In the genomic region with DNA sequence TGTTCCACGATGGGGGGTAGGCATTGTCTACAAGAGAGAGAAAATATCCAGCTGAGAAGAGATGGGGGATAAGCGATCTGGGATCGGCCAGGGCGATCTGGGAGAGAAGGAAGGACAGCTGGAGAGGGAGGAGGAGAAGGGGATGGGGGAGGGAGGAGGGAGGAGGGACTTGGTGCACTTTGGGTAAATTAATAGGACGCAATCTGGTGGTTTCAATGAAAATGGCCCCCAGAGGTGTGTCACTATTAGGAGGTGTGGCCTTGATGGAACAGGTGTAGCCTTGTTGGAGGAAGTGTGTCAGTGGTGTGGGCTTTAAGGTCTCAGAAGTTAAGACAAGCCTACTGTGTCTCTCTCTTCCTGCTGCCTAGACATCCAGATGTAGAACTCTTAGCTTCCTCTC, we compare ENCODE assay signal across 25 mouse cellular contexts. TPM values are rescaled to one million over a fixed set of nuclear protein-coding genes. Genes with fewer than 3 reads are reported as not detected.
A peak's percentile ranks its signal among the peaks of the same experiment; 100 is the strongest.
DNase-seq lines count a peak whose midpoint lies in the region; ATAC-seq and TF ChIP-seq lines count a peak whose summit lies in the region.
"Had no signal": no experiment of that assay in that cellular context is flagged by ENCODE, and none has a peak within 500 bp of the region (broad histone marks: within the 10 kb centered on the region; RNA-seq: fewer than 3 reads in every experiment).

No protein-coding gene starts in this region.

- ATAC-seq in megakaryocyte, adult 5-6 weeks (ENCODE audit: poor library complexity, severe bottlenecking): no peak
- ATAC-seq: activated CD4-positive, CD25-positive, alpha-beta regulatory T cell, adult 4 months; CD4-positive, CD25-positive, alpha-beta regulatory T cell, adult 4 months; forebrain, embryonic 16.5 days; hindbrain, embryonic 16.5 days; inflammation-experienced regulatory T-cells, adult 6 months had no signal

- 91% methylated on average over 5 of the region's 5 CpGs for WGBS in thymus, adult 2 months

- TF ChIP-seq CTCF in ES-Bruce4 (IDR thresholded peaks at IDR 0.05; ENCODE audit: low read depth, low read length): no peak
- TF ChIP-seq CTCF in thymus, adult 2 months (IDR thresholded peaks at IDR 0.05; ENCODE audit: borderline replicate concordance, control insufficient read depth, extremely low read depth, insufficient read depth, low read length, poor library complexity): no peak

- no peaks in the 10 kb centered on the region for H3K27me3 ChIP-seq in ES-Bruce4 (ENCODE audit: control insufficient read depth, insufficient read depth, low read length, poor library complexity, severe bottlenecking)
- H3K27me3 ChIP-seq in thymus, adult 2 months (ENCODE audit: control insufficient read depth, insufficient read depth, low read length): no peaks in the 10 kb centered on the region
- H3K27me3 ChIP-seq: hindbrain, embryonic 12.5 days had no signal

- H3K4me1 ChIP-seq in ES-Bruce4 (ENCODE audit: control insufficient read depth, insufficient read depth, low read length): no peaks in the 10 kb centered on the region
- peaks cover 6% of the 10 kb centered on the region; the same call in 1 of the 2 replicates for H3K4me1 ChIP-seq in thymus, adult 2 months (replicated peaks; ENCODE audit: control insufficient read depth, insufficient read depth, low read length)

- TF ChIP-seq POLR2A in ES-Bruce4 (IDR thresholded peaks at IDR 0.05; ENCODE audit: insufficient read depth, low read length): no peak
- TF ChIP-seq POLR2A in thymus, adult 2 months (IDR thresholded peaks at IDR 0.05; ENCODE audit: control insufficient read depth, extremely low read depth, insufficient read depth, low read length, poor library complexity): no peak

- H3K9me3 ChIP-seq in ES-Bruce4 (replicated peaks; ENCODE audit: control insufficient read depth, insufficient read depth, low read length, poor library complexity, severe bottlenecking): no peaks in the 10 kb centered on the region
- H3K9me3 ChIP-seq: embryonic facial prominence, embryonic 13.5 days; forebrain, embryonic 12.5 days; G1E; heart, embryonic 13.5 days; hindbrain, embryonic 12.5 days had no signal

- H3K9ac ChIP-seq in ES-Bruce4 (ENCODE audit: low read depth, poor library complexity, severe bottlenecking): 0 out of 2 replicates have a peak overlapping the region, but pooled peaks have one; percentile 38
- H3K9ac ChIP-seq: embryonic facial prominence, embryonic 13.5 days; forebrain, embryonic 12.5 days; heart, embryonic 13.5 days; hindbrain, embryonic 12.5 days had no signal

- peak; percentile 39 for DNase-seq in retina, postnatal 1 day
- no peak for DNase-seq in retina, embryonic 14.5 days (ENCODE audit: low spot score)
- DNase-seq in R1 (ENCODE audit: low read depth, low spot score): peak; percentile 52
- DNase-seq in thymus, adult 2 months: no peak
- DNase-seq: adrenal gland, adult 2 months; adrenal gland, postnatal 25 days; B cell, adult 2 months; cerebellum, adult 18-20 months; cerebellum, adult 9-11 months; cerebellum, postnatal 36 days; gastrocnemius, postnatal 14 days; heart, adult 2 months; heart, postnatal 4 days had no signal

- H3K36me3 ChIP-seq in ES-Bruce4 (ENCODE audit: control insufficient read depth, insufficient read depth, low read length, poor library complexity, severe bottlenecking): no peaks in the 10 kb centered on the region
- H3K36me3 ChIP-seq in thymus, adult 2 months (ENCODE audit: control insufficient read depth, insufficient read depth, low read length): no peaks in the 10 kb centered on the region
- H3K36me3 ChIP-seq: embryonic facial prominence, embryonic 13.5 days; forebrain, embryonic 12.5 days; G1E; heart, embryonic 13.5 days; hindbrain, embryonic 12.5 days had no signal

- no peak overlapping the region; the same call in 1 of the 2 replicates for H3K27ac ChIP-seq in ES-Bruce4 (ENCODE audit: insufficient read depth, low read length)
- H3K27ac ChIP-seq in thymus, adult 2 months (ENCODE audit: control insufficient read depth, insufficient read depth, low read length): no peak overlapping the region
- H3K27ac ChIP-seq: embryonic facial prominence, embryonic 13.5 days; forebrain, embryonic 12.5 days; heart, adult 2 months; heart, embryonic 13.5 days; hindbrain, embryonic 12.5 days had no signal

- peak overlapping the region; percentile 52 for H3K4me3 ChIP-seq in ES-Bruce4 (ENCODE audit: low read depth, low read length)
- no peak overlapping the region for H3K4me3 ChIP-seq in thymus, adult 2 months (ENCODE audit: control insufficient read depth, insufficient read depth, low read length)
- H3K4me3 ChIP-seq: embryonic facial prominence, embryonic 13.5 days; forebrain, embryonic 12.5 days; heart, adult 2 months; heart, embryonic 13.5 days; hindbrain, embryonic 12.5 days had no signal

- TF ChIP-seq EP300 in ES-Bruce4 (IDR thresholded peaks at IDR 0.05; ENCODE audit: insufficient read depth, low read depth, low read length): no peak

RNA-seq across cellular contexts. Expression of gene Cpsf6, which starts 11.2 kb away (rescaled TPM):
- polyA plus RNA-seq in ES-Bruce4 (2011; ENCODE audit: insufficient read depth, insufficient read length, low read depth, missing spikeins): 205 and 225 TPM in 2 replicates
- total RNA-seq in megakaryocyte, adult 5-6 weeks (2015): 70.3 and 88.4 TPM in 2 replicates
- total RNA-seq in megakaryocyte, adult 5-6 weeks (2017): 87.7 and 103 TPM in 2 replicates
- 171 and 218 TPM in 2 replicates for polyA plus RNA-seq in thymus, adult 2 months (2012; rRNA removed)

Comparison
In these comparisons a context has a peak if more than half of its experiments do, and no peak if none do; other contexts are left out.
1. DNase-seq: peak in retina, postnatal 1 day (single experiment) and R1 (single experiment); none in retina, embryonic 14.5 days (single experiment) and thymus, adult 2 months (single experiment).